Mouse (Mus musculus) small intestine, adult 2 months (tissue): ENCODE measurements around the gene Gm20388.

ENCODE experiments used
- CTCF ChIP-seq: fragments of 200-500 bp; IDR thresholded peaks from 2 replicates; pipeline ENCODE4 v1.5.1; 2012; ENCODE audit warnings: low read depth, mild to moderate bottlenecking, control low read depth, inconsistent platforms, low read length, moderate library complexity, mixed read lengths; ENCODE audit not compliant: insufficient replicate concordance, insufficient read length; ENCODE audit errors: extremely low read depth
- POLR2A ChIP-seq: fragments of 200-500 bp; IDR thresholded peaks from 2 replicates; pipeline ENCODE4 v1.6.1; 2012; ENCODE audit warnings: low read depth, mild to moderate bottlenecking, control low read depth, inconsistent platforms, low read length, moderate library complexity

GRCm38 (mm10) chr8:124190388-124190787 is 4279.7 kb downstream of the Gm20388 start:
- TF ChIP-seq CTCF (no peak), POLR2A (no peak)
